Mouse (Mus musculus) ovary, adult 18-20 months (tissue): ENCODE results near the gene Qrich1.

Experiments used
- DNase-seq: peaks from one replicate; pipeline ENCODE4 v3.0.0; 2022; ENCODE audit warnings: low spot score, mixed read lengths

Qrich1 gene

DNA sequence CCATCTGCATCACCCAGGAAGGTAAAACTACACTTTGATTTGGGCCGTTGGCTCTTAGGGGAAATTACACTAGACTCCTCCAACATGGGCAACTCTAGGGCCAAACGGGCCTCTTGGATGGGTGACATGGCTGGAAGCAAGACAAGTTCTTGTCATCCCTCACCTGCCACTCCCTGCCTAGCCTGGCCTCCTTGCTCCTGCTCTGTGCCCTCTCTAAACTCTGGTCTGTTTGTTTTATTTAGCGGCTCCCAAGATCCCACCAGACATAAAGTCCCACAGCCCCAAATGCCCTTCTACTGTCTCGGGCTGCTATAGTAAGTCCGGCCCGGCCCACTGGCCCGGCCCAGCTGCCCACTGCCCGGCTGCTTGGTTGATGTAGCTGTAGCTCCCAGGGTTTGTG, 47.1 kb downstream of the Qrich1 start:
- DNase-seq: no peak

DNA sequence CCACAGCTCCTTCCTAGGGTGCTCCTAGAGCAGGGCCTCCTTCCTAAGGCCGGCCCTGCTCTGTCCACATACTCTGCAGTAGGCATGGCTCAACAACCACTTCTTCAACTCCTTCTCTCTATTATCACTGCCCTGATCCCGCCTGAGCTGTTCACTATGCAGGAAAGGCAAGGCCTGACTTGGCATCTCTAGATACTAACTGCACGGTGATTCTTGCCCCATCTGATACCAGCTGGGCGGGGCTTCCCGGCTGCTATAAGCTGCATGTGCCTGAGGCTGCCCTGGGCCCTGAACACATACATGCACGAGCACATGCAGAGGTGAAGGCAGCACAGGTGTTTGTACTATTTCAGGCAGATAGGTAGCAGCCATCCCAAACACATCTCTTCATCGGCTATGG, 47.5 kb downstream of the Qrich1 start:
- no peak for DNase-seq

DNA sequence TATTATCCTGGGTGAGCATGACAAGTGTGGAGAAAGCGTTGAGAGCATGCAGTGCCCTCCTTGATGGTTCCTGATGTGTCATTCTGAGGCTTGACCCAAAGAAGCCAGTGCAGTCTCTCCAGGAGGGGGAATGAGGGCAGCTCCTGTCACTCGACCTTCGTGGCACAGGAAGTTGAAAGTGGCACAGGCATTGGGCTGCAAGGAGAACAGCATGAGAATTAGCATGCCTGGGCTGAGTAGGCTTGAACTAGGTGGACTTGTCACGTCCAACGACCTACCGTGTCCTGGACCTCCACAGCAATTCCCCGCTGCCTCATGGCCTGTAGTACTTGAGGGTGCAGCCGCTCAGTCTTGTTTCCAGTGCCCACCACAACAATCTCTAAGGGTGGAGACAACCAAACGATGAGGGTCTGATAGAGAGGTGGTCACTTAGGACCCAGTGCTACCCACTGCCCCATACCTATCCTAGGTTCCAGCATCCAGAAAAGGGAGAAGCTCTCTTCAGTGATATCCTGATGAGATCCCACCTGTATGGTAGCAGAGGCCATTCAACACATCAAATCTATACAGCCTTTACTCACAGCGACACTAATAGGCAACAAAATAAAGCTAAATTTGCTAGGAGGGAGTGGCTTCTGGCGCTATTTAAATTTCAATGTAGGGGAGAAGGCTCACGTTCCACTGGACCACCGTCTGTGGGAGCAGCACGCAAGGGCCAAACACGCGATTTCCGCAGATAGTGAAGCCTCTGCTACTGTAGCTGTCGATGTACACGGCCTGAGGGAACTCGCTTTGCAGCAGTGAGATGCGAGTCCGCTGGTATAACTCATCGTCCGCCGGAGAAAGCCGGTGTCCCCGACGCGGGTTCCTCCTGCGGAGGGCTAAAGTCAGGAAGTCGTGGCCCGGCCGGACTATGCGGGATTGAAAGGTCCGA, 49.5 kb downstream of the Qrich1 start:
- DNase-seq: no peak

DNA sequence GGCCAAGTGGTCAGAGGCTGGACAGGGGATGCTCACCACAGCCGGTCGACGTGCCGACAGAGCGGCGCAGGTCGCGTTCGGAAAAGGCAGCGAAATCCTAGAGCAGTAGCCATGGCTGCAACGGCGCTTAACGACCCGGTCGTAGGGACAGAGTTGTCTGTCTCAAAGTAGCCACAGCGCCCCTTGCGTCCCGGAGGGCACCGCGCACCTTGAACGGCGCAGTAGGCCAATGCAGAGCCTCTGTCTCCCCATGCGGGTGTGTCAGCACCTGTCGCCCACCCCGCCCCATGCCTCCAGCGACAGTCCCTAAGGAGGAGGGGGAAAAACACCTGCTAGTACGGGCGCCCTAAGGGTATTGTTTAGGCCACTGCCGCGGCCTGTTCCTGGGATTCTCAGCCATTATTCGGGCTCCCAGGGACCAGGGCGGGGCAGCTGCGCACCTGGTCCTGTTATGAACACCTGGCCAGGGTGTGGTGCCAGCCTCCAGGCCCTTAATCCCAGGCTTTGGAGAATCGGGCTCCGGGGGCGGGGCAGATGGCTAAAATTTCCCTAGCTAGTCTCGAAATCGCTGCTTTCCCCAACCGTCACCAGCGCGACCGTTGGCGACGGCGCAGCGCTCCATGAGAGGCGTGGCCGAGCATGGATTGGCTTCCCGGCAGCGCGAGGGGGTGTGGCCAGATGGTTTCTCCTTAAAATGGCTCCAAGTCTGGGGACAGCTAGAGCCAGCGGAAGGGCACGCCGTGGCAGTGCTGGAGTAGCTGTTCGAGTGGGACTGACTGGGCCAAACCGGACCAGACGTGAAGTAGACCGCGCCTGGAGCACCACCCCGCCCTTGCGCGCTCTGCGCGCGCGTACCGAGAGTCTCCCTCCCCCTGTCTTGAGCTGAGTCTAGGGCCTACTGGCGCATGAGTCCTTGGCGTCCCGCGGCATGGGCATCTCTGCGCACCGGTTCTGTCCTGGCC, 50.5 kb downstream of the Qrich1 start, which contains the start of gene Ndufaf3:
Gene Ndufaf3, minus strand, starts transcription at position 620 of the 962 bp plus-strand sequence.
- DNase-seq: peak; percentile 94

DNA sequence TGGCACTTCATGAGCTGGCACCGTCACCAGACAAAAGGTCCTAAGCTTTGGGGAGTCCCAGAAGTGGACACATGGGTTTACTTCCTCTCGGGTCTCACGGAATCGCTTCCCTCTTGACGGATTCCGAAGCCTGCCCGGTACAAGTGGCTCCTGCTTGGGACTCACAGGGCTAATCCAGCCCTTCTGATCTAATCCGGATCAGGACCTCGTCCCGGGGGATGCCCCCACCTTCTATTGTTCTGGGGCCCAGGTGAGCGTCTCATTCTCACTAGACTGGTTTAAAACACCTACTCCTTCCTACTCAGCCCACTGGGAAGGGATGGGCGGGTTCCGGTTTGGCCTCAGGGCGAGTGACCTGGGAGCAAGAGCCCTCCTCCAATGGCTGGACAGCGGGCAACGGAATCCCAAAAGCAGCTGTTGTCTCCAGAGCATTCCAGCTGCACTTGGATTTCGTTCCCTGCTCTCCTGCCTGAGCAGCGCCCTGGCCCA, 51.4 kb downstream of the Qrich1 start:
- DNase-seq: no peak

DNA sequence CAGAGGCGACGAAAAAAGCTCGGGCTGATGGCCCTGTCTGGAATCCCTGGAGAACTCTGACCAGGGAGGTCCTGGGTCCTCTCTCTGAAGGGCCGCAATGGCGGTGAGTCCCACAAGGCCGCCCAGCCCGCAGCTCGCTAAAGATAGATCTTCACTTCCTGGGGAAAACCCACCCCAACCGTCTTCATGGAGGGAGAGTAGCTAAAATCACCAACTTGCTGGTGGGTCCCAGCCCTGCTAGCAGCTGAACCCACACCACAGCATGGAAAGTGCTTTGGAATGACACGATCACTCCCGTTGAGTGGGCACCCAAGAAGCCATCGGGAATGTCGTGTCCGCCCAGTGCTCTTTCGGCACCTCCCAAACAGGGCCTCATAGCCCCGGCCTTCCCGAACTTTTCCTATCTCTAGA, 51.9 kb downstream of the Qrich1 start:
- no peak for DNase-seq

DNA sequence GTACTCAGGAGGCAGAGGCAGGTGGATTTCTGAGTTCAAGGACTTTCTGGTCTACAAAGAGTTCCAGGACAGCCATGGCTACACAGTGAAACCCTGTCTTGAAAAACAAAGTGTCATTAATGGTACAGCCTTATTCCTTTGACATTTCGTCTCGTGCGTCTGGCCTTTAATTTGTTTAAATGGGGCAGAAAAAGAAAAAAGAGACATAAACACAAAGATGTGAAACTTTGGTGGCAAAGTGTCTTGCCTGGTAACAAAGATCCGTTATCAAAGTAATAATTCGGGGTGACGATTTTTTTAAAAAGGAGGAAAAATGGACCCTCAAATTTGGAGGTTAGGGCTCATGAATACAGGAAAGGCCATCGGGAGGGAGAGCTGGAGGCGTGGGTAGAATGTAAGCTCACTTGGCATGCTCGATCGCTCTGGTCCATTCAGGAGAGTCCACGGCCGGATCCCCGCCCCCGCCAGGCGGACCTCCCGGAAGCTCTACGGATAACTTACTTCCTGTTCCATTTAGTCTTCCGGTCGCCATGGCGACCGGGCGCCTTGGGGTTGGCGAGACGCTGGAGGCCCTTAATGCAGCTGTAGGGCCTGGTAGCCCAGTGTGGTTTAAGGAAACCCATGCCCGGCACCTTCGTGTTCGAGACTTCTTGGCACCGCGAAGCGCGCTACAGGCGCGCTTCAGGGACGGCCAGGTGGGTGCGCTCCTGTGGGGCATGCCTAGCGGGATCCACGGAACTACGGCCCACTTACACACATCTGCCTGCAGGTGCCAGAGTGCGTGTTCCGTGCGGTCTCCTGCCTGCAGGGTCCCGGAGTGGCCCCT, 53.0 kb downstream of the Qrich1 start, which contains the start of gene Dalrd3:
Gene Dalrd3, plus strand, starts transcription at position 506 of the 826 bp plus-strand sequence.
- DNase-seq: peak; percentile 92

DNA sequence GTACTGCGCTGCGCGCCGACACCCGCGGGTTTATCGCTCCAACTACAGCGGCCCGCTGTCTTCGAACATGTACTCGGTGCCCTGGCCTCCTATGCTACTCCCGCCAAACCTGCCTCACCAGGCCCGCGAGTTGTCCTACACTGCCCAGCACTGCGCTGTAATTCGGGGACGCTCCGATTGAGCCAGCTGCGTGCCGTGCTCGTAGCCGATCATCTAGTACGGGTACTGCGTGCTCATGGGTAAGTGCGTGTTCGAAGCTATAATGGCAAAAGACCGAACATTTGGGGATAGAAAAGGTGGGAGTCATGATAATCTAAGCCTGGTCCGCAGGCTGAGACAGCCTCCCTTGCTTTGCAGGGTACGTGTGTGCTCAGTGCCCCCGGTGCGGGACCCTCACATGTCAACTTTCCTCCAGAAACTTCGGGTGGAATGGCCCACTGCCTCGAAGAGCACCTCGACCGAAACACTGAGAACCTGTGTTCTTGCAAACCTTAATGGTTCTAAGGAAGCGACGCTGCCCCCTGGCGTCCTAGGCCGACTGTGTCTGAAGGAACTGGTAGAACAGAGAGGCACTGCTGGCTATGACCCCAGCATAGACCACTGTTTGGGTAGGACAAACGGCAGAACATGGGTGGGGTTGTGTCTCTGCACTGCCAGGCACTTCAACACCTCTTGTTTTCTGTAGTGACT, 53.7 kb downstream of the Qrich1 start:
- DNase-seq: peak; percentile 61

DNA sequence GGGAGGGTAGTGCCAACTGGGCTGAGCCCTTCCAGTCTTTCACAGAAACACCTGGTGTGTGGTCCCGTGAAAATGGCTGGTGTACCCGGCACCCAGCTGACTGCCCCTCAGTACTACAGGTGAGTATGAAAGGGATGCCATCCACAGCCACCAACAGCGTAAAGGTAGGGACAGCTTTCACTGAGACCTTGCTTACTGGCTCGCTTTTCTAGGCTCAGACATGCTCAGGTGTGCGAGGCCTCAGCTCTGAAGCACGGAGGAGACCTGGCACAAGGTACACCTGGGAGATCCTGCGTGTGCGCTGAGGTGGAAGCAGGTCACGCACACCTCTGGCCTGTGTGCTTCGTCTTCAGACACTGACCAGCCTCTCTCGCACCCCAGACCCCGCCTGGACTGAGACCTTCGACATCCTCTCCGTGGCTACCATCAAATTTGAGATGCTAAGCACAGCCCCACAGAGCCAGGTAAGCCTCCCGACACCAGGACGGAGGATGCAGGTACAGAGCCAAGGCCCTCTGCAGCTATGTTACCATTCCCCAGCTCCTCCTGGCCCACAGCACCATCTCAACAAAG, 54.9 kb downstream of the Qrich1 start:
- no peak for DNase-seq

DNA sequence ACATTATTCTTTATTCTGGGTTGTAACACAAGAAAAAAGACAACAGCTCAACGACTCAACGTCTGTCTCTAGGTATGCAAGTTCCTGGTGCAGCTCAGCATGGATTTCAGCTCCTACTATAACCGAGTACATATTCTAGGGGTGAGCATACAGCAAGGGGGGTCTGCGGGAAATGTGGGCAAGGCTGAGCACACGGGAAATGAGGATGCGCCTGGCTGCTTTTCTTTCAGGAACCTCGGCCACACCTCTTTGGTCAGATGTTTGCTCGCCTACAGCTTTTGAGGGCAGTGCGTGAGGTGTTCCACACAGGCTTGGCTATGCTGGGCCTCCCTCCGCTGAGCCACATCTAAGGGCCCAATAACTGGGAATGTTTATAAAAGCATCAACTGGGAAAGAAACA, 55.7 kb downstream of the Qrich1 start:
- DNase-seq: no peak

DNA sequence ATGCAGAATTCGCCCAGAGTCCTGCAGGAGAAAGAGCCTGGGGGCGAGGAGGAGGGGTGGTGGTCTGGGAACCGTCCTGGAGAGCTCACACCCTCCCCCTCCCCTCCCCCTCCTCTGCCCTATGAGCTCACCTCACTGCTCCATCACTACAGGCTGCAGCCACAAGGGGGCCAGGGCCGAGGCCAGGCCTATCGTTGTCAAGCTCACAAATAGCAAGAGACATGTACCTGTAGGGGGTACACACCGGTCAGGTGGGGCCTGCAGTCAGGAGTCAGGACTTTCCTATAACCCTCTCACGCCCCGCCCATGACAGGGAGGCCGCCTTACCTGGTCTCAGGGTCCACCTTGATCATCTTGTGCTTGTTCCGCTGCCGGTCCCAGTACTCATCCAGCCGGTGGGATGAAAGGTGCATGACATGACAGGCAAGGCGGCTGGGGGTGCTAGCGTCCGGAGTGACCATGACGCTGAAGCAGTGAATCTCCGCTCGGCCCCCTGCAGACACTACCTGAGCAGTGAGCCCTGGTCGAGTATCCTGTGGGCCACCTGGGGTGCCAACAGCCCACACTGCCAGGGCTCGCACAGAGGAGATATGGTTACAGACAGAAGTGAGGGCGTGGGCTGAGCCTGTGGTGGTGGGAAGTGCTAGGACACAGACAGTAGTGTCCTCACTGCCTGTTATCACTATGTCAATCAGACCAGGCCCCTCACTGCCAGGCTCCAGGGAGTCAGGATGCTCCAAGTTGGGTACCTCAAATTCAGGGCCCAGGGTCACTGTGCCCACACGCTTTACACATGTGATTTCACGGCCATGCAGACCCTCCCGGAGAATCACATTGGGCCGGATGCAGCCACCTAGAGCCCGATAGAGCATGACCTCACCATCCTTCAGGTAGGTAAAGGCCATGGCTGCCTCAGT, 57.4 kb downstream of the Qrich1 start:
- DNase-seq: no peak

DNA sequence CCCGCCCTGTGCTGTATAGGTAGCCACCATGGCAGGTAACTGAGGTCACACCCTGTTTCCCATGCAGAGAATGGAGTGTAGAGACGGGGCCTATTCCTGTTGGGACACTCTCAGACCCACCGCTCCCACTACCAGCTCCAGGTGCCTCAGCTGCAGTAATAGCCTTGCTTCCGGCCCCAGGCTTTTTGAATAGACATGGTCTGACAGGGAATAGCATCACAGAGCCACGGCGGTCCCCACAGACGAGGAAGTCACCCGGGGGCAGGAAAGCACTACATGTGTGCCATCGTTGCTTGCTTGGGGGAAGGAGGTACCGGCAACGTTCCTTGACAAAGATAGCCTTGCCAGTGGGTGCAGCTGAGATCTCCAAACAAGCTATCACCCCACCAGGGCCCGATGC, 58.3 kb downstream of the Qrich1 start:
- no peak for DNase-seq

DNA sequence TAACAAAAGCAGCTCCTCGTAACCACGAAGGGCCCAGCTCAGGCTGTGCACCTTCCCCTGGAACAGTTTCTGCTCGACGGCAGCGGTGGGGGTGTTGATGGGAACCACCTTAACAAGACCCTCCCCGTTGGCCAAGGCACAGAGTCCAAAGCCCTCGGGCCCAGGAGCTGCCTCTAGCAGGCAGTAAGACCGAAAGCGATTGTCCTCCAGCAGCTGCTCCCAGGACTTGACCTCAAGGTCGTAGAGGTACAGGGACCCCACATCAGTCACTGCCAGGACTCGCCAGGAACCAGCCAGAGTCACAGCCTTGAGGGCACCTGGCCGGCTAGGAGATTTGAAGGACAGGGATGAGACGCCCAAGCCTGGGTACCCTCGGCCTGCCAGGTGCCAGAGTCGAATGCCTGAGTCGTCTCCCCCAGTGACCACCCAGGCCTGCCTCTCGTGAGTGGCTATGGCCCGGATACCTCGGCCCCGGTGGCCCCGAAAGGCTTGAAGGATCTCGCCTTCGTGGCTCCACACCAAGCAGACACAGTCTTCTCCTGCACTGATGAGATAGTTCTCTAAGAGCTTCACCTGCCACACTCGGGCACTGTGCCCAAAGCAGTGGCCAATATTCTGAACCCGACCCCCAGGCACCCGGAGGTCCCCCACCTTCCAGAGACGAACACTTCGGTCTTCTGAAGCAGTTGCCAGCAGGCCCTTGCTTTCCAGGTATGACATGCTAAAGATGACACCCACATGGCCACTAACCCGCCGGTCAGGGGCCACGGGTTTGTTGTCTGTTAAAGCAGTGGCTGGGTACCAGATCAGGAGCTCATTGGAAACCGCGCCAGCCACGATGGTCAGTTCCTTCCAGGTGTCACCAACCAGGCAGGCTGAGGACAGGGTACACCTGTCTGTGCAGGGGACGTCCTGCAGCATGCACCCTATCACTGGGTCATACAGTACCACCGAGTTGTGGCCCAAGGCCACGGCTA, 59.0 kb downstream of the Qrich1 start:
- DNase-seq: no peak

DNA sequence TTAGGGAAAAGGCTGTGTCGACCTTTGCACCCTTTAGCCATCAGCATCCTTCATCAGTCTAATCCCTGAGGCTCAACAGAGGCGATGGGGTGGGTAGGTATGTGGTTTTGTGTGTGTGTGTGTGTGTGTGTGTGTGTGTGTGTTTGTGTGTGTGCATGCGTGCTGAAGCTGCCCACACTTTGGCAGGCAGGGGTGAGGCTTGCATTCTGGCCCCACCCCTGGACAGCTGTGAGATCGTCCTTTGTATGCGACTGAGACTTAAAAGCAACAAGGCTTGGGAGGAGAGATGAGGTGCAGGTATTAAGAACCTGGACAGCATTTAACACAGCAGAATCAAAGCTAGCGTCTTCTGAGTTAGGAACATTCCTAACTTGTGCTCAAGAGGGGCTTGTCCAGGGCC, 60.4 kb downstream of the Qrich1 start:
- no peak for DNase-seq

DNA sequence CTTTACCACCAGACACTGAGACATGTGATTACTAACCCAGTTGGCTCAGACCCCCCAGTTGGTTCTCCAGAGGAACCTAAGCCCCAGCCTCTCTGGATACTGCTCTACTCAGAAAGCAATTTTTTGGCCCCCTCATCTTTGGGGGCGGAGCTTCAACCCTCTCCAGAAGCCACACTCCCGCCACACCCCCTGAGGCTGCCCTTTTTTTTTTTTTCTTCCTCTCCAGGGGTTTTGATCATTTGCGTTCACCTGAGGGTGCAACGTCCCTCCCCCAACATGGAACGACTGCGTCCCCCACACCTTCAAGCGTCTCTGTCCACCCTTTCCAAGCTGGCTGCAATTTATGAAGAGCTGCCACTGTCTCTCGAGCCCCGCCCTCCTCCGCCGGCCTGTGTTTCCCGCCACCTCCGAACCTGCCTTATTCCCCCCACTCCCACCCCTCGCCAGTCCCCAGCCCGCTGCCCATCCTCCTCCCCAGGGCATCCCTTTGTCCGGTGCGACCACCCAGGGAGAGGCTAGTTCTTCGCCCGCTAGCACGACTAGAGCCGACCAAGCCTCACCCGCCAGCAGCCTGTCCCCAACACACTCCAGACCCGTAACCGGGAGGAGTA, 61.4 kb downstream of the Qrich1 start:
- no peak for DNase-seq

DNA sequence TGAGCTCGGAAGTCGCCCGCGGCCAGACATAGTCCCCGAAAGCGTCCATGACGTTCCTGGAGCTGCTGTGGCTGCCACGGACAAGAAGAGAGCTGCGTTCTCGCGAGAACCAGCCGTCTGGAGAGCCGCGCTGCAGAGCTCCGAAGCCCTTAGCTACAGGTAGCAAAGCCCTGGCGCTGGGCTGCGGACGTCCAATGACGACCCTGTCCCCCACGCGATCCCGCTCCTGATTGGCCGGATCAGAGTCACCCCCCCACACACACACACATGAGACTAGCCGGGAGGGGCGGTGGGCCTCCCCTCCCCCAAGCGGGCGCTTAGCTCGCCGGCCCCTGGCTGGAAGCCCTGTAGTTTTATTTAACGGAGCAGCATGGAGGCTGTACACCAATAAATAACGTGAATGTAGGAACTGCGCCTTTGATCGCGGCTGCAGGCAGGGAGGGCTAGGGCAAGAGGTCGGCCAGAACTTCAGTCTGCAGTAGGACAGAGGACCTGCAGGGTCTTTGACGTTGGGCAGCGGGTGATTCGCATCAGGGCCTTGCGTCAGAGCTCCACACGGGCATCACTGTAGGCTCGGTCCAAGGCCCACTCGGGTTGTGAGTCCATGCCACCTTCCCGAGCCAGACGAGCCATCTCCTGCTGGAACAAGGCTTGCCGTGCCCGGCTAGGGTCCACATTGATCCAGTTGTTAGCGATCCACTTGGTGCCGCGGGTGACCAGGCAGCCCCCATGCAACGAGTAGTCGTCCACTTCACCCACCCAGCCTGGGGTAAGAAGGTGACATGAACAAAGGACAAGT, 62.1 kb downstream of the Qrich1 start, which contains the start of gene Wdr6:
Gene Wdr6, minus strand, starts transcription at position 195 of the 799 bp plus-strand sequence.
- peak; percentile 94 for DNase-seq

DNA sequence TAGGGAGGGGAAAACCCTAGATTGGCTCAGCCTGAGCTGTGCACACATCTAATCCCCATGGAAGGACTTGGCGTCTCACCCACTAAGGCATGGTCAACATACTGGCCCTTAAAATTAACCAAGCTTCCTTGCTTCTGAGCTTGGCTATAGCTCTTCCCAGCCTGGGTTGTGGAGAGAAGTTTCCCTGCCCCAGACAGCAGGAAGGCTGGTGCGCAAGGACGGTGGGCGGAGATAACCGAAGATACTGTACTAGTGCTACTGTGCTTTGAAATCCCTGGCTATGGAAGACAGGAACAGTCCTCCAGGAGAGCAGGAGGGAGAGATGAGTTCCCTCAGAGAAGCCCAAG, 62.7 kb downstream of the Qrich1 start:
- no peak for DNase-seq
